Mouse (Mus musculus): ENCODE measurements around the gene Sult6b2.

Gene Sult6b2

DNA sequence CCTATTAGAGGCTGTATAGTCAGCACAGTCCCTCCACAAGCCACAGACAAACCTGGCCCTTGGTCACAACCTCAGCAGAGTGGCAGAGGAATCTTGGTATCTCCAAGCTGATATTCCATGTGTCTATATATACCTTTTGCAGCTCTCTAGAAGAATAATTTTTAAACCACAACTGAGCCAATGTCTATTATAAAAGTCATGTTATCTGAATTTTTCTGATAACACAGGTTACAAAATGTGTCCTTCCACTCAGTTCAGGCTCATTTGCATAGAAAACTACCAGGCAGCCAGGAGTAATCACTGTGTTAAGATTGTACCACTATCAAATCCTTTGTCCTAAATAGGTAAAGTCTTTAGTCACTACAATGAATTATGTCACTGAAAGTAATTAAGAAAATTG is at the start of gene Sult6b2:
Sult6b2 (minus strand) TSS at position 101 of the 400 bp plus-strand sequence.
- DNase-seq (ENCODE audit: low read depth, low spot score) = no peak

GRCm38 (mm10) chr6:142852419-142853377 is 48.4 kb upstream of the Sult6b2 start:
- peak; percentile 35 for DNase-seq (ENCODE audit: low read depth, low spot score)

DNA sequence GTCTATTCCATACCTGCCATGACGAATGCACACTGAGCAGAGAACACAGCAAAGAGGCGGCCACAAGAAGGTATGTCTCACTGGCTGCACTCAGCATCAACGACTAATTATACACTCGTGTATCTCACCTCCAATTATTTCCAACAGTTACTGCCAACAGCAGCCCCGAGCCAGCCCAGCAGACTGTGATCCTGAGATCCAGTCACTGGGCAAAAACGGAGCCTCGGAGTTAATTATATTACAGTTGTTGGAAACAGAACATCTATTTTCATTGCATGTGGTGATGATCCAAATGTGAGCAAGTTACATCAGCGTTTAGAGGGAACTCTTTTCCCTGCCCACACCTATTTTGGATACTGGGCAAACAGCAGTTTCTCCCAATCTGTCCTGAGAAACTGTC is 46.1 kb upstream of the Sult6b2 start:
- peak; percentile 60 for DNase-seq (ENCODE audit: low read depth, low spot score)

- DNase-seq (ENCODE audit: low read depth, low spot score) = no peak
These were observed 45.0 kb upstream of the Sult6b2 start for GRCm38 (mm10) chr6:142849326-142849725.

GRCm38 (mm10) chr6:142847914-142848674 is 43.8 kb upstream of the Sult6b2 start:
- no peak for DNase-seq (ENCODE audit: low read depth, low spot score)

GRCm38 (mm10) chr6:142846855-142847254 is 42.6 kb upstream of the Sult6b2 start:
- no peak for DNase-seq (ENCODE audit: low read depth, low spot score)

- DNase-seq (ENCODE audit: low read depth, low spot score) = no peak
These were observed 40.8 kb upstream of the Sult6b2 start for GRCm38 (mm10) chr6:142845066-142845465.

GRCm38 (mm10) chr6:142844061-142844460 is 39.8 kb upstream of the Sult6b2 start:
- no peak for DNase-seq (ENCODE audit: low read depth, low spot score)

- no peak for DNase-seq (ENCODE audit: low read depth, low spot score)
These were observed 34.2 kb upstream of the Sult6b2 start for GRCm38 (mm10) chr6:142838501-142838900.

GRCm38 (mm10) chr6:142837326-142837725 is 33.0 kb upstream of the Sult6b2 start:
- no peak for DNase-seq (ENCODE audit: low read depth, low spot score)

GRCm38 (mm10) chr6:142835726-142836125 is 31.4 kb upstream of the Sult6b2 start:
- DNase-seq (ENCODE audit: low read depth, low spot score) = no peak

DNA sequence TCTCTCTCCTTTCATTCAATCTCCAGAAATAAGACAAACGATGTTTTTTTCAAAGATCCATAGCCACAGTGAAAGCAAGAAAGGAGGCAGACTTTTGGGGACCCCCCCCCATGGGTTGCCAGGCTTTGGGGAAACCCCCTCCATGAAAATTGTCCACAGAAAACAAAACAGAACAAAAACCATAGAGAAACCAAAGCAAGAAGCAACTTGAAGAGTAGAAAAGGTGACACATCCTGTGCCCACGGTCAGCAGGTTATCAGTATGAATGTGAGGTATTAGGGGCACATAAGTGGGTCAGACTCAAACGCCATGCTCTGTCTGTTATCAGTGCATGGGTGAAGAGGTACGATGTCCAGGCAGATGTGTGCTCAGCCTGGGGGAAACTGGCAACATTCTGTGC is 30.6 kb upstream of the Sult6b2 start:
- DNase-seq (ENCODE audit: low read depth, low spot score) = no peak

- DNase-seq (ENCODE audit: low read depth, low spot score) = no peak
These were observed 27.4 kb upstream of the Sult6b2 start for GRCm38 (mm10) chr6:142831706-142832105.

- no peak for DNase-seq (ENCODE audit: low read depth, low spot score)
These were observed 26.9 kb upstream of the Sult6b2 start for GRCm38 (mm10) chr6:142831243-142831642.

DNA sequence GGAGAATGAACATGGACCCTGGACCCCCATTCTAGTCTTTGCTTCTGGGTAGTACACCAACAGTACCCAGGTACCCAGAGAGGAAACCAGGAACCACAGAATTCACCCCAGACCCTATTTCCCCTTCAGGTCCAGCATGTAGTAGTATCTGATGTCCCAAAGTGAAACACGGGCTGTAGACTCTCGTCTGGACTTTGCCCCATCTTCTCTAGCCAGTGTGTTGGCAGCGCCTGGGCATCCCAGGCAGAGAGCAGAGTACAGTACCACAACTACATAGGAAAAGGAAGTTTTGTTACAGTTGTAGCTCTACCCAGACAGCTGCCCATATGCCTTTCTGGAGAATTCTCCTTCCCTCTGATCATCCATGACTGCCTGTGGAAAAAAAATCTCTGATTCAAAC is 25.9 kb upstream of the Sult6b2 start:
- DNase-seq (ENCODE audit: low read depth, low spot score) = no peak

GRCm38 (mm10) chr6:142825449-142825848 is 21.1 kb upstream of the Sult6b2 start:
- DNase-seq (ENCODE audit: low read depth, low spot score) = peak; percentile 27

GRCm38 (mm10) chr6:142823008-142823787 is 18.9 kb upstream of the Sult6b2 start:
- DNase-seq (ENCODE audit: low read depth, low spot score) = no peak

- DNase-seq (ENCODE audit: low read depth, low spot score) = no peak
These were observed 14.0 kb upstream of the Sult6b2 start for GRCm38 (mm10) chr6:142818306-142818705.

DNA sequence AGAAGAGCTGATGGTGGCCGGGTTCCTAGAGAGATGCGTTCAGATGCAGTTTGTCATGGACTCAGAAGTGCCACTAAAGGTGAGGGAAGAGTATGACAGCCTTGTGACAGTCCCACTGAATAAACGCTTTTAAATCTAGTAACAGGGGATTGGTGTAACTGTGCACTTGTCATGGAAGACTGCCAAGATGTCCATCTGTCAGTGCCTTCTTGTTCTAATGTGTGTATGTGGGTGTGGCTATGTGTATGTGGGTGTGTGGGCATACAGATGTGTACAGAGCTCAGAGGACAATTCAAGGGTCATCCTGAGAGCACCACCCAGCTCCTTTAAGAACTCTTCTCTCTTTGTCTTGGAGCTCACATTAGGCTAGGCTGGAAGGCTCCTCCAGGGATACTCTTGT is 11.2 kb upstream of the Sult6b2 start:
- no peak for DNase-seq (ENCODE audit: low read depth, low spot score)

GRCm38 (mm10) chr6:142814495-142814921 is 10.2 kb upstream of the Sult6b2 start:
- peak; percentile 82 for DNase-seq (ENCODE audit: low read depth, low spot score)

GRCm38 (mm10) chr6:142814011-142814410 is 9.7 kb upstream of the Sult6b2 start:
- no peak for DNase-seq (ENCODE audit: low read depth, low spot score)

- DNase-seq (ENCODE audit: low read depth, low spot score) = no peak
These were observed 8.7 kb upstream of the Sult6b2 start for GRCm38 (mm10) chr6:142812969-142813368.

Measured in telencephalon, adult 2 months (tissue).